In genomic region chr2:91929936-91930335, GRCm38 (mm10) we compare ENCODE assay signal across 8 mouse cellular contexts. TPM values are rescaled to one million over a fixed set of nuclear protein-coding genes. Genes with fewer than 3 reads are reported as not detected.
DNase-seq lines count a peak whose midpoint lies in the region; ATAC-seq and TF ChIP-seq lines count a peak whose summit lies in the region.

No protein-coding gene starts in this region.

- H3K4me2 ChIP-seq in forebrain, embryonic 15.5 days (replicated peaks) = peak overlapping the region; percentile 88
- peak overlapping the region; percentile 78 for H3K4me2 ChIP-seq in intestine, embryonic 15.5 days (replicated peaks)
- peak overlapping the region; percentile 65; the same call in 1 of the 2 replicates for H3K4me2 ChIP-seq in liver, postnatal 0 days (ENCODE audit: low read depth, low read length)

- DNase-seq in right cerebral cortex, adult 18-20 months = peak; percentile 66
- DNase-seq in right cerebral cortex, postnatal 14 days = no peak
- DNase-seq in c-Kit-positive CD71-positive TER-119-negative erythroid progenitor cells, embryonic 14.5 days (ENCODE audit: low read depth) = peak; percentile 57
- DNase-seq in liver, postnatal 0 days = peak; percentile 71
- peak; percentile 96 for DNase-seq in retina, embryonic 14.5 days (ENCODE audit: low spot score)
- no peak for DNase-seq in layer of hippocampus, postnatal 25 days (ENCODE audit: extremely low spot score in 1 of 2, low spot score in 1 of 2)

- ATAC-seq in forebrain, embryonic 15.5 days (replicated peaks) = 0 out of 2 replicates have a peak, but pooled peaks have one; percentile 4
- ATAC-seq in intestine, embryonic 15.5 days = no peak
- ATAC-seq in liver, postnatal 0 days = peak; percentile 34; the same call in 1 of the 2 replicates

- H3K36me3 ChIP-seq in forebrain, embryonic 15.5 days = no peaks in the 10 kb centered on the region; the same call in 1 of the 2 replicates
- H3K36me3 ChIP-seq in intestine, embryonic 15.5 days = peaks cover 4% of the 10 kb centered on the region
- H3K36me3 ChIP-seq in liver, postnatal 0 days (replicated peaks; ENCODE audit: insufficient read depth, low read length) = peaks cover 15% of the 10 kb centered on the region

- H3K4me3 ChIP-seq in forebrain, embryonic 15.5 days = peak overlapping the region; percentile 75
- H3K4me3 ChIP-seq in intestine, embryonic 15.5 days (replicated peaks) = peak overlapping the region; percentile 60
- no peak overlapping the region; the same call in 1 of the 2 replicates for H3K4me3 ChIP-seq in liver, postnatal 0 days (ENCODE audit: low read depth, low read length)

- H3K27me3 ChIP-seq in forebrain, embryonic 15.5 days = peaks cover under 1% of the 10 kb centered on the region
- no peaks in the 10 kb centered on the region for H3K27me3 ChIP-seq in intestine, embryonic 15.5 days (replicated peaks)
- H3K27me3 ChIP-seq in liver, postnatal 0 days (ENCODE audit: insufficient read depth, low read length) = peaks cover 26% of the 10 kb centered on the region

- TF ChIP-seq CTCF in liver, postnatal 0 days (IDR thresholded peaks at IDR 0.05; ENCODE audit: low read depth) = peak; percentile 76

- no peaks in the 10 kb centered on the region for H3K9me3 ChIP-seq in forebrain, embryonic 15.5 days
- no peaks in the 10 kb centered on the region for H3K9me3 ChIP-seq in intestine, embryonic 15.5 days
- no peaks in the 10 kb centered on the region for H3K9me3 ChIP-seq in liver, postnatal 0 days (ENCODE audit: low read length)

- peak overlapping the region; percentile 83 for H3K9ac ChIP-seq in forebrain, embryonic 15.5 days (replicated peaks)
- H3K9ac ChIP-seq in intestine, embryonic 15.5 days = no peak overlapping the region
- H3K9ac ChIP-seq in liver, postnatal 0 days (replicated peaks) = no peak overlapping the region

- WGBS in forebrain, embryonic 15.5 days = 5% methylated on average over 12 of the region's 12 CpGs
- 15% methylated on average over 12 of the region's 12 CpGs for WGBS in intestine, embryonic 15.5 days
- WGBS in liver, postnatal 0 days (ENCODE audit: insufficient replicate concordance) = 27% methylated on average over 12 of the region's 12 CpGs

- H3K4me1 ChIP-seq in forebrain, embryonic 15.5 days = peaks cover 37% of the 10 kb centered on the region
- peaks cover 52% of the 10 kb centered on the region for H3K4me1 ChIP-seq in intestine, embryonic 15.5 days (replicated peaks)
- H3K4me1 ChIP-seq in liver, postnatal 0 days (ENCODE audit: insufficient read depth) = peaks cover 22% of the 10 kb centered on the region

- TF ChIP-seq EP300 in liver, postnatal 0 days (IDR thresholded peaks at IDR 0.05; ENCODE audit: low read depth) = no peak

- H3K27ac ChIP-seq in forebrain, embryonic 15.5 days (replicated peaks) = no peak overlapping the region
- H3K27ac ChIP-seq in intestine, embryonic 15.5 days = no peak overlapping the region
- H3K27ac ChIP-seq in liver, postnatal 0 days (ENCODE audit: low read depth) = no peak overlapping the region

RNA-seq across cellular contexts. Expression of gene Mdk, which starts 2.2 kb away (rescaled TPM):
- 347 and 357 TPM in 2 replicates for polyA plus RNA-seq in forebrain, embryonic 15.5 days (2015; fragmentation: Nextera tagmentation; extraction: Ambion mirVana)
- 534 and 652 TPM in 2 replicates for polyA plus RNA-seq in intestine, embryonic 15.5 days (2015; fragmentation: Nextera tagmentation; extraction: Ambion mirVana)
- polyA plus RNA-seq in liver, postnatal 0 days (2015; fragmentation: Nextera tagmentation; extraction: Ambion mirVana) = 5.0 and 6.8 TPM in 2 replicates
- total RNA-seq in layer of hippocampus, postnatal 25 days (2021) = 10 to 100 TPM; 25.5 to 33.2 TPM

RNA-seq across cellular contexts. Expression of gene Chrm4, which starts 2.9 kb away (rescaled TPM):
- polyA plus RNA-seq in forebrain, embryonic 15.5 days (2015; fragmentation: Nextera tagmentation; extraction: Ambion mirVana) = 1.5 and 1.8 TPM in 2 replicates
- 0.23 and 0.25 TPM in 2 replicates for polyA plus RNA-seq in intestine, embryonic 15.5 days (2015; fragmentation: Nextera tagmentation; extraction: Ambion mirVana)
- polyA plus RNA-seq in liver, postnatal 0 days (2015; fragmentation: Nextera tagmentation; extraction: Ambion mirVana) = not detected in 2 replicates
- total RNA-seq in layer of hippocampus, postnatal 25 days (2021) = 10 to 100 TPM; 21.5 to 26.1 TPM

RNA-seq across cellular contexts. Expression of gene Gm9821, which starts 15.6 kb away (rescaled TPM):
- 0.15 and 0.32 TPM in 2 replicates for polyA plus RNA-seq in forebrain, embryonic 15.5 days (2015; fragmentation: Nextera tagmentation; extraction: Ambion mirVana)
- 0.44 and 0.73 TPM in 2 replicates for polyA plus RNA-seq in intestine, embryonic 15.5 days (2015; fragmentation: Nextera tagmentation; extraction: Ambion mirVana)
- 0.13 and 0.20 TPM in 2 replicates for polyA plus RNA-seq in liver, postnatal 0 days (2015; fragmentation: Nextera tagmentation; extraction: Ambion mirVana)
- not detected for total RNA-seq in layer of hippocampus, postnatal 25 days (2021)

RNA-seq across cellular contexts. Expression of gene Dgkz, which starts 45.7 kb away (rescaled TPM):
- 27.6 and 28.2 TPM in 2 replicates for polyA plus RNA-seq in forebrain, embryonic 15.5 days (2015; fragmentation: Nextera tagmentation; extraction: Ambion mirVana)
- polyA plus RNA-seq in intestine, embryonic 15.5 days (2015; fragmentation: Nextera tagmentation; extraction: Ambion mirVana) = 60.3 and 76.1 TPM in 2 replicates
- polyA plus RNA-seq in liver, postnatal 0 days (2015; fragmentation: Nextera tagmentation; extraction: Ambion mirVana) = 13.9 and 15.9 TPM in 2 replicates
- total RNA-seq in layer of hippocampus, postnatal 25 days (2021) = 100 to 1,000 TPM; 479 to 537 TPM

Comparison
In these comparisons a context has a peak if more than half of its experiments do, and no peak if none do; other contexts are left out.
1. DNase-seq: peak in right cerebral cortex, adult 18-20 months (single experiment), c-Kit-positive CD71-positive TER-119-negative erythroid progenitor cells, embryonic 14.5 days (single experiment), liver, postnatal 0 days (single experiment) and retina, embryonic 14.5 days (single experiment); none in right cerebral cortex, postnatal 14 days (single experiment) and layer of hippocampus, postnatal 25 days (0 of 2).
2. RNA of gene Mdk, which starts 2.2 kb away (polyA plus RNA-seq): 534 to 652 TPM in intestine, embryonic 15.5 days and 347 to 357 TPM in forebrain, embryonic 15.5 days; 5.0 to 6.8 TPM in liver, postnatal 0 days; every median in the first group is over 10 times any median in the second.
3. Peak in every context shown above with its lines, with median percentiles within 50 percentile points of each other: H3K4me2 ChIP-seq.